Mouse (Mus musculus) testis, postnatal 10 days (tissue): Measurements from ENCODE around the gene Smtnl1.

Experiments used
- DNase-seq: peaks from one replicate; pipeline ENCODE4 v3.0.0; 2021; ENCODE audit warnings: low spot score

Smtnl1 gene

GRCm38 (mm10) chr2:84793154-84793553, 29.3 kb downstream of the Smtnl1 start:
- DNase-seq: no peak

GRCm38 (mm10) chr2:84792516-84792915, 29.9 kb downstream of the Smtnl1 start:
- DNase-seq: no peak

- DNase-seq: no peak
These were observed 32.0 kb downstream of the Smtnl1 start for GRCm38 (mm10) chr2:84790418-84790817.

- no peak for DNase-seq
These were observed 34.1 kb downstream of the Smtnl1 start for GRCm38 (mm10) chr2:84788316-84788715.

- DNase-seq: no peak
These were observed 38.4 kb downstream of the Smtnl1 start for GRCm38 (mm10) chr2:84783840-84784566.

GRCm38 (mm10) chr2:84783315-84783714, 39.1 kb downstream of the Smtnl1 start:
- DNase-seq: no peak

- DNase-seq: no peak
These were observed 43.2 kb downstream of the Smtnl1 start for GRCm38 (mm10) chr2:84779210-84779609.

- no peak for DNase-seq
These were observed 44.7 kb downstream of the Smtnl1 start for GRCm38 (mm10) chr2:84777706-84778105.

- DNase-seq: no peak
These were observed 46.8 kb downstream of the Smtnl1 start for GRCm38 (mm10) chr2:84775665-84776064.

GRCm38 (mm10) chr2:84775241-84775640, 47.2 kb downstream of the Smtnl1 start, which contains the start of gene Serping1:
Serping1 (minus strand) TSS chr2:84775444.
- DNase-seq: no peak

GRCm38 (mm10) chr2:84774751-84775150, 47.7 kb downstream of the Smtnl1 start:
- DNase-seq: peak; percentile 81

GRCm38 (mm10) chr2:84773195-84773594, 49.3 kb downstream of the Smtnl1 start:
- no peak for DNase-seq

GRCm38 (mm10) chr2:84772454-84772853, 50.0 kb downstream of the Smtnl1 start:
- DNase-seq: no peak

- DNase-seq: no peak
These were observed 52.0 kb downstream of the Smtnl1 start for GRCm38 (mm10) chr2:84770501-84770900.

GRCm38 (mm10) chr2:84762818-84763217, 59.6 kb downstream of the Smtnl1 start:
- no peak for DNase-seq

- no peak for DNase-seq
These were observed 60.2 kb downstream of the Smtnl1 start for GRCm38 (mm10) chr2:84762295-84762694.

GRCm38 (mm10) chr2:84761840-84762239, 60.6 kb downstream of the Smtnl1 start:
- no peak for DNase-seq

GRCm38 (mm10) chr2:84761309-84761708, 61.1 kb downstream of the Smtnl1 start:
- no peak for DNase-seq
